20 mouse cellular contexts compared by ENCODE assay signal in the genomic region with DNA sequence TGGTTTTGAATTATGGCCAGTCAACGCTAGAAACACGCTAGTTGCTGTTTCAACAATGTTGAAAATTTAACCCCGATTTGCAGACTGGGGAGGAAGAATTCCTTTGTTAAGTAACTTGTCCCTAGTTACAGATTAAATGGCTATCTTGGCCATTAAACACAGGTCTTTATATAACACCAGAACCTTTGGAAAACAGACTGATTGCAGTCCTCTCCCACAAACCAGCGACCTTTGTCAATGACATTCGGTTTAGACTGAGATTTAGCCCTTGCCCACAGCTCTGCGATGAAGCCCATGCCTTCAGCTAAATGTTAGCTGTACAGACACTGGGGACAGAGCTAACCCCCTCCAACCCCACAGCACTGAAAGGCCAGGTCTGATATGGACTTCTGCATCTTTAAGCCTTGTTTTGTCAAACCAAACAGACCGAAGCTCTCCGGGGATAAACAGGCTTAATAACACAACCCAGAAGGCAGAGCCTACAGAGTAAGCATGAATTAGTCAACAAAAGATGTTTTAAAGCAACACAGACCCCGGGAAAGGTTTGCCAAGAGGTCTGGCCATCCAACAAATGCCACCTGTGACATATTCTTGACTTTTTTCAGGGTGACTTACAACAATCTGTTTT.
DNase-seq lines count a peak whose midpoint lies in the region; ATAC-seq and TF ChIP-seq lines count a peak whose summit lies in the region.
"Had no signal": no experiment of that assay in that cellular context is flagged by ENCODE, and none has a peak within 500 bp of the region (broad histone marks: within the 10 kb centered on the region; RNA-seq: fewer than 3 reads in every experiment).

No protein-coding gene starts in this region.

- no peak overlapping the region for H3K9ac ChIP-seq in lung, embryonic 14.5 days
- no peak overlapping the region for H3K9ac ChIP-seq in kidney, embryonic 15.5 days
- no peak overlapping the region for H3K9ac ChIP-seq in neural tube, embryonic 15.5 days (replicated peaks)
- H3K9ac ChIP-seq: embryonic facial prominence, embryonic 15.5 days; heart, embryonic 12.5 days; liver, embryonic 13.5 days had no signal

- no peak overlapping the region for H3K4me2 ChIP-seq in lung, embryonic 14.5 days
- H3K4me2 ChIP-seq in kidney, embryonic 15.5 days, result no peak overlapping the region
- no peak overlapping the region for H3K4me2 ChIP-seq in neural tube, embryonic 15.5 days
- H3K4me2 ChIP-seq: embryonic facial prominence, embryonic 15.5 days; heart, embryonic 12.5 days; liver, embryonic 13.5 days had no signal

- TF ChIP-seq CTCF in lung, embryonic 14.5 days (IDR thresholded peaks at IDR 0.05; ENCODE audit: low read depth), result no peak

- H3K9me3 ChIP-seq in lung, embryonic 14.5 days (ENCODE audit: low read depth, low read length), result 0 out of 2 replicates have a peak, but pooled peaks cover 2% of the 10 kb centered on the region
- H3K9me3 ChIP-seq in kidney, embryonic 15.5 days (replicated peaks), result no peaks in the 10 kb centered on the region
- no peaks in the 10 kb centered on the region for H3K9me3 ChIP-seq in neural tube, embryonic 15.5 days (replicated peaks)
- H3K9me3 ChIP-seq: embryonic facial prominence, embryonic 15.5 days; limb, embryonic 10.5 days; liver, embryonic 13.5 days had no signal

- no peaks in the 10 kb centered on the region for H3K4me1 ChIP-seq in lung, embryonic 14.5 days (ENCODE audit: insufficient read depth)
- 0 out of 2 replicates have a peak, but pooled peaks cover 5% of the 10 kb centered on the region for H3K4me1 ChIP-seq in kidney, embryonic 15.5 days
- peaks cover 4% of the 10 kb centered on the region; the same call in 1 of the 2 replicates for H3K4me1 ChIP-seq in neural tube, embryonic 15.5 days
- H3K4me1 ChIP-seq: embryonic facial prominence, embryonic 15.5 days; forebrain, embryonic 10.5 days; limb, embryonic 10.5 days; liver, embryonic 13.5 days had no signal

- H3K4me3 ChIP-seq in lung, embryonic 14.5 days (ENCODE audit: low read depth, low read length), result no peak overlapping the region
- no peak overlapping the region for H3K4me3 ChIP-seq in kidney, embryonic 15.5 days (replicated peaks)
- no peak overlapping the region for H3K4me3 ChIP-seq in neural tube, embryonic 15.5 days (replicated peaks)
- H3K4me3 ChIP-seq: embryonic facial prominence, embryonic 15.5 days; forebrain, embryonic 10.5 days; heart, embryonic 12.5 days; limb, embryonic 10.5 days; liver, embryonic 13.5 days had no signal

- H3K27ac ChIP-seq in lung, embryonic 14.5 days (ENCODE audit: low read depth), result peak overlapping the region; percentile 36; the same call in 1 of the 2 replicates
- peak overlapping the region; percentile 72 for H3K27ac ChIP-seq in kidney, embryonic 15.5 days
- H3K27ac ChIP-seq in neural tube, embryonic 15.5 days (replicated peaks), result 0 out of 2 replicates have a peak overlapping the region, but pooled peaks have one; percentile 30
- H3K27ac ChIP-seq: embryonic facial prominence, embryonic 15.5 days; forebrain, embryonic 10.5 days; limb, embryonic 10.5 days; liver, embryonic 13.5 days had no signal

- peaks cover 32% of the 10 kb centered on the region for H3K36me3 ChIP-seq in lung, embryonic 14.5 days (ENCODE audit: insufficient read depth)
- H3K36me3 ChIP-seq in kidney, embryonic 15.5 days, result peaks cover 58% of the 10 kb centered on the region
- H3K36me3 ChIP-seq in neural tube, embryonic 15.5 days, result peaks cover 16% of the 10 kb centered on the region
- H3K36me3 ChIP-seq: G1E had no signal

- intact Hi-C loops in heart, postnatal 36 days (cut with DNase I), result loop anchor here (5.0 kb wide), 1 partner anchor 64 kb away; no protein-coding TSS in a partner anchor

- 79% methylated on average over 9 of the region's 9 CpGs for WGBS in lung, embryonic 14.5 days
- 69% methylated on average over 9 of the region's 9 CpGs for WGBS in kidney, embryonic 15.5 days
- WGBS in neural tube, embryonic 15.5 days, result 84% methylated on average over 9 of the region's 9 CpGs

- no peak for ATAC-seq in lung, embryonic 14.5 days (ENCODE audit: insufficient read depth)
- ATAC-seq in kidney, embryonic 15.5 days (replicated peaks; ENCODE audit: low FRiP score), result peak; percentile 56; the same call in 1 of the 2 replicates
- ATAC-seq in neural tube, embryonic 15.5 days (ENCODE audit: low FRiP score), result no peak
- ATAC-seq: CD4-positive, CD25-positive, alpha-beta regulatory T cell, adult 4 months had no signal

- DNase-seq in heart, adult 11 months, result peak; percentile 83
- DNase-seq in heart, postnatal 36 days, result no peak
- DNase-seq in lung, embryonic 14.5 days, result no peak
- DNase-seq in lung, postnatal 36 days, result no peak
- no peak for DNase-seq in adrenal gland, adult 18-20 months (ENCODE audit: low spot score in 2 of 2)
- no peak for DNase-seq in lung, postnatal 25 days (ENCODE audit: low spot score)
- DNase-seq: adrenal gland, adult 2 months; embryo, embryonic 11 days; layer of hippocampus, postnatal 36 days; liver, embryonic 13.5 days; right cerebral cortex, postnatal 4 days; thymus, postnatal 36 days had no signal

- no peaks in the 10 kb centered on the region for H3K27me3 ChIP-seq in lung, embryonic 14.5 days (ENCODE audit: insufficient read depth, low read length)
- H3K27me3 ChIP-seq in kidney, embryonic 15.5 days, result no peaks in the 10 kb centered on the region
- no peaks in the 10 kb centered on the region for H3K27me3 ChIP-seq in neural tube, embryonic 15.5 days (replicated peaks)
- H3K27me3 ChIP-seq: embryonic facial prominence, embryonic 15.5 days; heart, embryonic 12.5 days; liver, embryonic 13.5 days had no signal
